Mouse (Mus musculus) CD4-positive, CD25-positive, alpha-beta regulatory T cell, adult 2 months (primary cell): ENCODE measurements around the gene Vmn1r239-ps.
"Not testable (repeated sequence)": the region's sequence is repeated elsewhere in the genome, so short reads cannot be mapped to it uniquely, and the experiment has no call there.

Experiments used
- DNase-seq: peaks from one replicate; pipeline ENCODE4 v3.0.0-alpha.2; 2012; ENCODE audit warnings: low read depth, low spot score

Gene Vmn1r239-ps

GRCm38 (mm10) chrX:147453610-147454009 lies at the start of gene Vmn1r239-ps:
Gene Vmn1r239-ps, minus strand, starts transcription at chrX:147453710.
- not testable (repeated sequence) for DNase-seq

GRCm38 (mm10) chrX:147489551-147489950 lies 36.0 kb upstream of the Vmn1r239-ps start:
- no peak for DNase-seq

GRCm38 (mm10) chrX:147443386-147443785 lies 10.1 kb downstream of the Vmn1r239-ps start:
- no peak for DNase-seq

GRCm38 (mm10) chrX:147435400-147435799 lies 18.1 kb downstream of the Vmn1r239-ps start:
- DNase-seq, result no peak

GRCm38 (mm10) chrX:147429753-147430152 lies 23.8 kb downstream of the Vmn1r239-ps start:
- DNase-seq, result no peak

GRCm38 (mm10) chrX:147429129-147429528 lies 24.4 kb downstream of the Vmn1r239-ps start, which contains the start of gene Il13ra2:
Gene Il13ra2, minus strand, starts transcription at chrX:147429192.
- no peak for DNase-seq
